In genomic region chr19:34921253-34921651, GRCm38 (mm10) we compare ENCODE assay signal across 8 mouse cellular contexts. TPM values are rescaled to one million over a fixed set of nuclear protein-coding genes. Genes with fewer than 3 reads are reported as not detected.
DNase-seq lines count a peak whose midpoint lies in the region; ATAC-seq lines count a peak whose summit lies in the region.

No protein-coding gene starts in this region.

- peak; percentile 25; the same call in 1 of the 2 replicates for ATAC-seq in erythroblast, adult 5-6 weeks (replicated peaks; ENCODE audit: low FRiP score, poor library complexity, severe bottlenecking)
- ATAC-seq in limb, embryonic 15.5 days (ENCODE audit: insufficient number of reproducible peaks, low FRiP score, low TSS enrichment, low read depth) = no peak

- peak; percentile 9 to 13 for DNase-seq in kidney, postnatal 4 days
- DNase-seq in kidney, adult 9 months = no peak
- DNase-seq in MN1 (ENCODE audit: low spot score) = peak; percentile 30
- DNase-seq in retina, adult 2 months (ENCODE audit: low read depth, low spot score) = peak; percentile 2
- no peak for DNase-seq in testis, postnatal 14 days (ENCODE audit: low spot score)
- no peak for DNase-seq in urinary bladder, adult 2 months (ENCODE audit: low spot score)

- H3K27me3 ChIP-seq in limb, embryonic 15.5 days = no peaks in the 10 kb centered on the region

- WGBS in limb, embryonic 15.5 days = 14% methylated on average over 7 of the region's 7 CpGs

- H3K36me3 ChIP-seq in limb, embryonic 15.5 days = peaks cover 6% of the 10 kb centered on the region

- peaks cover 5% of the 10 kb centered on the region; the same call in 1 of the 2 replicates for H3K4me1 ChIP-seq in limb, embryonic 15.5 days

- peak overlapping the region; percentile 79; the same call in 1 of the 2 replicates for H3K27ac ChIP-seq in limb, embryonic 15.5 days

- H3K4me2 ChIP-seq in limb, embryonic 15.5 days = peak overlapping the region; percentile 74

- no peaks in the 10 kb centered on the region for H3K9me3 ChIP-seq in limb, embryonic 15.5 days

- peak overlapping the region; percentile 92 for H3K4me3 ChIP-seq in limb, embryonic 15.5 days

- no peak overlapping the region for H3K9ac ChIP-seq in limb, embryonic 15.5 days

RNA-seq across cellular contexts. Expression of gene Kif20b, which starts 0.9 kb away (rescaled TPM):
- total RNA-seq in erythroblast, adult 5-6 weeks (2015; ENCODE audit: low replicate concordance) = 27.1 and 28.6 TPM in 2 replicates
- 30.5 and 57.3 TPM in 2 replicates for total RNA-seq in erythroblast, adult 5-6 weeks (2017; ENCODE audit: low replicate concordance)
- polyA plus RNA-seq in limb, embryonic 15.5 days (2015; fragmentation: Nextera tagmentation; extraction: Ambion mirVana) = 56.0 and 58.0 TPM in 2 replicates
- 2.7 and 2.9 TPM in 2 replicates for polyA plus RNA-seq in urinary bladder, adult 2 months (2012; rRNA removed)

RNA-seq across cellular contexts. Expression of gene Pank1, which starts 42.0 kb away (rescaled TPM):
- 0.84 and 1.5 TPM in 2 replicates for total RNA-seq in erythroblast, adult 5-6 weeks (2015; ENCODE audit: low replicate concordance)
- 1.1 and 1.4 TPM in 2 replicates for total RNA-seq in erythroblast, adult 5-6 weeks (2017; ENCODE audit: low replicate concordance)
- polyA plus RNA-seq in limb, embryonic 15.5 days (2015; fragmentation: Nextera tagmentation; extraction: Ambion mirVana) = 5.0 and 6.1 TPM in 2 replicates
- polyA plus RNA-seq in urinary bladder, adult 2 months (2012; rRNA removed) = 1.4 and 3.2 TPM in 2 replicates

Comparison
In these comparisons a context has a peak if more than half of its experiments do, and no peak if none do; other contexts are left out.
1. DNase-seq: peak in kidney, postnatal 4 days (2 of 2), MN1 (single experiment) and retina, adult 2 months (single experiment); none in kidney, adult 9 months (single experiment), testis, postnatal 14 days (single experiment) and urinary bladder, adult 2 months (single experiment).
2. RNA of gene Kif20b, which starts 0.9 kb away (polyA plus RNA-seq): 56.0 to 58.0 TPM in limb, embryonic 15.5 days; 2.7 to 2.9 TPM in urinary bladder, adult 2 months; every median in the first group is over 10 times any median in the second.